Mouse (Mus musculus): ENCODE results near the gene Nt5c1a. TPM values are rescaled to one million over a fixed set of nuclear protein-coding genes. Genes with fewer than 3 reads are reported as not detected.

Nt5c1a gene
- polyA plus RNA-seq, 1 experiment from 2014 or later, result not detected

GRCm38 (mm10) chr4:123162305-123162917 is 38.9 kb upstream of the Nt5c1a start:
- H3K4me2 ChIP-seq (replicated peaks; ENCODE audit: low read depth, low read length), result 0 out of 2 replicates have a peak overlapping the region, but pooled peaks have one; percentile 17
- no peak overlapping the region for H3K27ac ChIP-seq (ENCODE audit: low read length)
- H3K36me3 ChIP-seq (ENCODE audit: control insufficient read depth, insufficient read depth, low read length), result no peaks in the 10 kb centered on the region
- no peaks in the 10 kb centered on the region for H3K4me1 ChIP-seq (ENCODE audit: control insufficient read depth, insufficient read depth, low read length)
- H3K27me3 ChIP-seq (ENCODE audit: control insufficient read depth, insufficient read depth, low read length), result 0 out of 2 replicates have a peak, but pooled peaks cover 4% of the 10 kb centered on the region
- ATAC-seq (ENCODE audit: insufficient number of reproducible peaks, insufficient read depth, low FRiP score, low read depth), result no peak
- H3K9ac ChIP-seq (replicated peaks; ENCODE audit: low read depth, low read length), result no peak overlapping the region
- no peaks in the 10 kb centered on the region for H3K9me3 ChIP-seq (ENCODE audit: control insufficient read depth, low read depth, low read length)
- H3K4me3 ChIP-seq (ENCODE audit: low read depth, low read length), result no peak overlapping the region
- WGBS, result 14% methylated on average over 15 of the region's 15 CpGs

GRCm38 (mm10) chr4:123164157-123164556 is 37.1 kb upstream of the Nt5c1a start:
- Histone ChIP-seq H3K36me3 (ENCODE audit: control insufficient read depth, insufficient read depth, low read length) (no peaks in the 10 kb centered on the region), H3K27ac (ENCODE audit: low read length) (no peak overlapping the region), H3K4me2 (replicated peaks; ENCODE audit: low read depth, low read length) (no peak overlapping the region), H3K4me1 (ENCODE audit: control insufficient read depth, insufficient read depth, low read length) (no peaks in the 10 kb centered on the region), H3K4me3 (ENCODE audit: low read depth, low read length) (no peak overlapping the region), H3K27me3 (ENCODE audit: control insufficient read depth, insufficient read depth, low read length) (0 out of 2 replicates have a peak, but pooled peaks cover 4% of the 10 kb centered on the region), H3K9ac (replicated peaks; ENCODE audit: low read depth, low read length) (no peak overlapping the region), H3K9me3 (ENCODE audit: control insufficient read depth, low read depth, low read length) (no peaks in the 10 kb centered on the region)
- 56% methylated on average over 15 of the region's 15 CpGs for WGBS
- ATAC-seq (ENCODE audit: insufficient number of reproducible peaks, insufficient read depth, low FRiP score, low read depth), result no peak

- Histone ChIP-seq H3K4me2 (replicated peaks; ENCODE audit: low read depth, low read length) (no peak overlapping the region), H3K27me3 (ENCODE audit: control insufficient read depth, insufficient read depth, low read length) (no peaks in the 10 kb centered on the region; the same call in 1 of the 2 replicates)
These were observed 29.5 kb upstream of the Nt5c1a start for GRCm38 (mm10) chr4:123171811-123172210.

GRCm38 (mm10) chr4:123182328-123183238 is 18.7 kb upstream of the Nt5c1a start, which contains the start of gene Hpcal4:
Gene Hpcal4, plus strand, starts transcription at chr4:123183227.
- Histone ChIP-seq H3K4me1 (ENCODE audit: control insufficient read depth, insufficient read depth, low read length) (peaks cover 5% of the 10 kb centered on the region; the same call in 1 of the 2 replicates), H3K4me2 (replicated peaks; ENCODE audit: low read depth, low read length) (peak within 1 kb of the TSS; percentile 77), H3K9ac (replicated peaks; ENCODE audit: low read depth, low read length) (no peak within 1 kb of the TSS; the same call in 1 of the 2 replicates), H3K9me3 (ENCODE audit: control insufficient read depth, low read depth, low read length) (no peaks in the 10 kb centered on the region), H3K36me3 (ENCODE audit: control insufficient read depth, insufficient read depth, low read length) (no peaks in the 10 kb centered on the region), H3K27me3 (ENCODE audit: control insufficient read depth, insufficient read depth, low read length) (peaks cover 26% of the 10 kb centered on the region), H3K27ac (ENCODE audit: low read length) (peak within 1 kb of the TSS; percentile 39), H3K4me3 (ENCODE audit: low read depth, low read length) (peak within 1 kb of the TSS; percentile 39)
- ATAC-seq (ENCODE audit: insufficient number of reproducible peaks, insufficient read depth, low FRiP score, low read depth), result peak; percentile 70; the same call in 1 of the 2 replicates
- WGBS, result under 1% methylated on average over 44 of the region's 44 CpGs

More at GRCm38 (mm10) chr4:123171811-123172210, 29.5 kb upstream of the Nt5c1a start:
- no peak for ATAC-seq (ENCODE audit: insufficient number of reproducible peaks, insufficient read depth, low FRiP score, low read depth)
- H3K9me3 ChIP-seq (ENCODE audit: control insufficient read depth, low read depth, low read length), result no peaks in the 10 kb centered on the region
- H3K27ac ChIP-seq (ENCODE audit: low read length), result no peak overlapping the region
- no peak overlapping the region for H3K4me3 ChIP-seq (ENCODE audit: low read depth, low read length)
- no peaks in the 10 kb centered on the region for H3K36me3 ChIP-seq (ENCODE audit: control insufficient read depth, insufficient read depth, low read length)
- no peaks in the 10 kb centered on the region for H3K4me1 ChIP-seq (ENCODE audit: control insufficient read depth, insufficient read depth, low read length)
- no peak overlapping the region for H3K9ac ChIP-seq (replicated peaks; ENCODE audit: low read depth, low read length)

- Histone ChIP-seq H3K9ac (replicated peaks; ENCODE audit: low read depth, low read length) (no peak overlapping the region; the same call in 1 of the 2 replicates), H3K27me3 (ENCODE audit: control insufficient read depth, insufficient read depth, low read length) (peaks cover 26% of the 10 kb centered on the region), H3K27ac (ENCODE audit: low read length) (no peak overlapping the region)
These were observed 17.9 kb upstream of the Nt5c1a start for GRCm38 (mm10) chr4:123183239-123184056.

GRCm38 (mm10) chr4:123184816-123185215 is 16.5 kb upstream of the Nt5c1a start:
- Histone ChIP-seq H3K27me3 (ENCODE audit: control insufficient read depth, insufficient read depth, low read length) (peaks cover 26% of the 10 kb centered on the region), H3K4me3 (ENCODE audit: low read depth, low read length) (no peak overlapping the region), H3K9ac (replicated peaks; ENCODE audit: low read depth, low read length) (no peak overlapping the region), H3K9me3 (ENCODE audit: control insufficient read depth, low read depth, low read length) (no peaks in the 10 kb centered on the region), H3K4me1 (ENCODE audit: control insufficient read depth, insufficient read depth, low read length) (peaks cover 5% of the 10 kb centered on the region; the same call in 1 of the 2 replicates), H3K4me2 (replicated peaks; ENCODE audit: low read depth, low read length) (no peak overlapping the region), H3K36me3 (ENCODE audit: control insufficient read depth, insufficient read depth, low read length) (no peaks in the 10 kb centered on the region), H3K27ac (ENCODE audit: low read length) (no peak overlapping the region)
- ATAC-seq (ENCODE audit: insufficient number of reproducible peaks, insufficient read depth, low FRiP score, low read depth), result no peak
- WGBS, result 41% methylated on average over 3 of the region's 3 CpGs

More at GRCm38 (mm10) chr4:123183239-123184056, 17.9 kb upstream of the Nt5c1a start:
- Histone ChIP-seq H3K36me3 (ENCODE audit: control insufficient read depth, insufficient read depth, low read length) (no peaks in the 10 kb centered on the region), H3K9me3 (ENCODE audit: control insufficient read depth, low read depth, low read length) (no peaks in the 10 kb centered on the region), H3K4me1 (ENCODE audit: control insufficient read depth, insufficient read depth, low read length) (peaks cover 5% of the 10 kb centered on the region; the same call in 1 of the 2 replicates), H3K4me2 (replicated peaks; ENCODE audit: low read depth, low read length) (peak overlapping the region; percentile 77), H3K4me3 (ENCODE audit: low read depth, low read length) (peak overlapping the region; percentile 39)
- peak; percentile 86 for ATAC-seq (ENCODE audit: insufficient number of reproducible peaks, insufficient read depth, low FRiP score, low read depth)
- 12% methylated on average over 39 of the region's 44 CpGs for WGBS

- H3K9me3 ChIP-seq (ENCODE audit: control insufficient read depth, low read depth, low read length), result no peaks in the 10 kb centered on the region
- no peak for ATAC-seq (ENCODE audit: insufficient number of reproducible peaks, insufficient read depth, low FRiP score, low read depth)
- no peak overlapping the region for H3K4me2 ChIP-seq (replicated peaks; ENCODE audit: low read depth, low read length)
- H3K4me3 ChIP-seq (ENCODE audit: low read depth, low read length), result no peak overlapping the region
- H3K4me1 ChIP-seq (ENCODE audit: control insufficient read depth, insufficient read depth, low read length), result no peaks in the 10 kb centered on the region
- H3K9ac ChIP-seq (replicated peaks; ENCODE audit: low read depth, low read length), result no peak overlapping the region
- WGBS, result 80% methylated on average over 11 of the region's 11 CpGs
- H3K27me3 ChIP-seq (ENCODE audit: control insufficient read depth, insufficient read depth, low read length), result no peaks in the 10 kb centered on the region
- H3K27ac ChIP-seq (ENCODE audit: low read length), result no peak overlapping the region
- H3K36me3 ChIP-seq (ENCODE audit: control insufficient read depth, insufficient read depth, low read length), result no peaks in the 10 kb centered on the region
These were observed 9.0 kb upstream of the Nt5c1a start for GRCm38 (mm10) chr4:123192336-123192735.

- no peaks in the 10 kb centered on the region for H3K4me1 ChIP-seq (ENCODE audit: control insufficient read depth, insufficient read depth, low read length)
- no peak for ATAC-seq (ENCODE audit: insufficient number of reproducible peaks, insufficient read depth, low FRiP score, low read depth)
- no peak overlapping the region for H3K27ac ChIP-seq (ENCODE audit: low read length)
- H3K9ac ChIP-seq (replicated peaks; ENCODE audit: low read depth, low read length), result no peak overlapping the region
- H3K27me3 ChIP-seq (ENCODE audit: control insufficient read depth, insufficient read depth, low read length), result 0 out of 2 replicates have a peak, but pooled peaks cover 2% of the 10 kb centered on the region
- no peak overlapping the region for H3K4me2 ChIP-seq (replicated peaks; ENCODE audit: low read depth, low read length)
- no peak overlapping the region for H3K4me3 ChIP-seq (ENCODE audit: low read depth, low read length)
- no peaks in the 10 kb centered on the region for H3K36me3 ChIP-seq (ENCODE audit: control insufficient read depth, insufficient read depth, low read length)
- WGBS, result 89% methylated on average over 11 of the region's 11 CpGs
- H3K9me3 ChIP-seq (ENCODE audit: control insufficient read depth, low read depth, low read length), result no peaks in the 10 kb centered on the region
These were observed 7.5 kb upstream of the Nt5c1a start for GRCm38 (mm10) chr4:123193791-123194190.

All from stomach, embryonic 14.5 days (tissue).